Mouse (Mus musculus) hindbrain, postnatal 0 days (tissue): ENCODE measurements at regions not wholly inside any gene's neighbourhood (a gene's known extent, or its start where the extent isn't known, plus 50 kb on each side); places are given as distances from the start of the nearest gene placed in this dataset.

Experiments
- ATAC-seq: fragments of 200-750 bp; cut with Nextera tagmentation; 2 replicates; pipeline ENCODE4 v1.8.0; 2017; ENCODE audit warnings: mild to moderate bottlenecking, moderate TSS enrichment, moderate library complexity
- DNase-seq: peaks from one replicate; pipeline ENCODE4 v3.0.0-alpha.2; 2015; ENCODE audit warnings: low spot score
- H3K27ac ChIP-seq: fragments of 300-500 bp; sonication (generic); 2 replicates; pipeline ENCODE4 v1.5.1; 2014; ENCODE audit warnings: mild to moderate bottlenecking
- H3K27me3 ChIP-seq: fragments of 300-500 bp; sonication (generic); 2 replicates; pipeline ENCODE4 v1.6.1; 2014; ENCODE audit warnings: low read length, mixed read lengths; ENCODE audit not compliant: insufficient read depth
- H3K36me3 ChIP-seq: fragments of 300-500 bp; sonication (generic); 2 replicates; pipeline ENCODE4 v1.6.1; 2014; ENCODE audit warnings: low read length, mixed read lengths; ENCODE audit not compliant: insufficient read depth
- H3K4me1 ChIP-seq: fragments of 300-500 bp; sonication (generic); 2 replicates; pipeline ENCODE4 v1.6.1; 2014; ENCODE audit warnings: antibody characterized with exemption, low read length, mixed read lengths; ENCODE audit not compliant: insufficient read depth
- H3K4me2 ChIP-seq: fragments of 300-500 bp; sonication (generic); 2 replicates; pipeline ENCODE4 v1.6.1; 2014; ENCODE audit warnings: low read depth, mild to moderate bottlenecking, low read length, moderate library complexity, mixed read lengths
- H3K4me3 ChIP-seq: fragments of 300-500 bp; sonication (generic); 2 replicates; pipeline ENCODE4 v1.5.1; 2014; ENCODE audit warnings: low read length
- H3K9ac ChIP-seq: fragments of 300-500 bp; sonication (generic); replicated peaks from 2 replicates; pipeline ENCODE4 v1.6.1; 2014; ENCODE audit warnings: mild to moderate bottlenecking, low read length, moderate library complexity, mixed read lengths
- H3K9me3 ChIP-seq: fragments of 300-500 bp; sonication (generic); 2 replicates; pipeline ENCODE4 v1.6.1; 2016; ENCODE audit warnings: low read length, mixed read lengths
- CTCF ChIP-seq: IDR thresholded peaks from 2 replicates; pipeline ENCODE4 v1.5.1; 2016; ENCODE audit warnings: antibody characterized with exemption, control low read depth, low read depth
- WGBS: fragments of 180-500 bp; shearing (Covaris S2); extraction: QIAGEN DNeasy Blood & Tissue Kit; methylation state at CpG from one replicate; pipeline ENCODE4 v1.1.7; 2014; 5-methylcytosine and 5-hydroxymethylcytosine counted together

DNA sequence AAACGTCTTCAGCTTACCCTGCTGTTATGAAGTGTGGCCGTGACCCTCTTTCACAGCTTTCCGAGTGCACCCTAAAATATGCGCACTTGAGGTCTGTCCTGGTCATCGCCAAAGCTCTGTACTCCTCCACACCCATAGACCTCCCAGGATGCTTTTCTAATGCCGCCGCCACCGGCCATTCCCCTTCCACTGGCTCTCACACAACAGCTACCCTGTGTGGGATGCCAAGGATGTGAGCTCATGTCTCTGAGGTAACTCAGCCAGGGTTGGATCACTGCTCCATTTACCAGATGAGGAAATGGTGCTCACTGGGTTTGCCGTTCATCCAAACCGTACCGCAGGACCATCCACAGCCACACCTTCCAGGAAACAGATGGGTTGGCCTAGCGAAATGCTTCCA is 212.8 kb upstream of the Nfe2l3 start:
- no peak overlapping the region for H3K9ac ChIP-seq
- ATAC-seq (no peak), DNase-seq (no peak)
- TF ChIP-seq CTCF = no peak
- no peak overlapping the region for H3K27ac ChIP-seq
- 64% methylated on average over 12 of the region's 12 CpGs for WGBS
- H3K27me3 ChIP-seq = no peaks in the 10 kb centered on the region
- no peak overlapping the region for H3K4me3 ChIP-seq
- H3K36me3 ChIP-seq = no peaks in the 10 kb centered on the region
- H3K4me2 ChIP-seq = no peak overlapping the region
- H3K9me3 ChIP-seq = no peaks in the 10 kb centered on the region
- H3K4me1 ChIP-seq = 0 out of 2 replicates have a peak, but pooled peaks cover 4% of the 10 kb centered on the region

DNA sequence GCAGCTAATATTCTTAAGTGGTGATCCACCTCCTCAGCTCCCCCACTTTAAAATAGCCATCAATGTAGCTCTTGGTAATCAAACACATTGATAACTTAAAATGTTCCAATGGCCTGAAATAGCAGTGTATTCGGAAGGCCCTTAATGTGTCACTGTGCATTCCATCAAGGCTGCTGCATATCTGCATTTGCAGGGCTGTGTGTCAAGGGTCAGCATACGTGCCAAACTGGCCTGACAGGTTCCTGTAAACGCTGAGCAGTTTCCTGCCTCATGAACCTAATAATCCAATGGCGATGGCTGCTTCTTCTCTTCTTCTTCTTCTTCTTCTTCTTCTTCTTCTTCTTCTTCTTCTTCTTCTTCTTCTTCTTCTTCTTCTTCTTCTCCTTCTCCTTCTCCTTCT is 211.7 kb upstream of the Nfe2l3 start:
- Histone ChIP-seq H3K27ac (no peak overlapping the region), H3K9ac (no peak overlapping the region), H3K4me2 (no peak overlapping the region), H3K27me3 (no peaks in the 10 kb centered on the region), H3K36me3 (no peaks in the 10 kb centered on the region), H3K4me1 (0 out of 2 replicates have a peak, but pooled peaks cover 2% of the 10 kb centered on the region), H3K9me3 (no peaks in the 10 kb centered on the region), H3K4me3 (no peak overlapping the region)
- no peak for ATAC-seq
- DNase-seq = no peak
- TF ChIP-seq CTCF = no peak
- 80% methylated on average over 4 of the region's 4 CpGs for WGBS

DNA sequence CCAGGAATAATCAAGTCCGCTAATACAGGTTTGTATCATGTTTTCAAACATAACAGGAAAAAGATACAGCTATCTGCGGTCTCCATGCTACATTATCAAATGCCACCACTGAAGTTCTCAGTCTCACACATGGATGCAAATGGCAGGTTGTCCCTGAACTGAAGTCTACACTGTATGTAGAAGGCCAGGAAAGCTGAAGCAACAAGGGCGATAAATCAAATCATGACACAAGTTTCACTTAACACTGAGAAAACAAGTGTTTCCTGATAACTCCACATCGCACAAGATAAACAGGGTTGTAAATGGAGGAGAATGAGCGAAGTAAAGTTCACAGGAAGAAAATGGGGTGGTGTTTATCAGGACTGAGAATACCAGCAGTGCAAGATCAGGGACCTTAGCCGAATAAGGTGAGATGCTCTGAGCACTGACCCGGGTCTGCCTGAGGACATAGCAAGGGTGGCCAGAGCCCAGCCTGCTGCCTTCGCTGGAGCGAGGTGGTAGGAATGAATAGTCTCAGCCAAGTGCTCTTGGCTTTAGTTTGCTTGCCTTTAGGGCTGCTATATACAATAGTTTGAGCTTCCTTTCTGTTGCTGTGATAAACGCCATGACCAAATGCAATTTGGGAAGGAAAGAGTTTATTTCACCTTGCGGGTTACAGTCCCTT is 196.3 kb upstream of the Nfe2l3 start:
- Histone ChIP-seq H3K4me3 (no peak overlapping the region), H3K27ac (no peak overlapping the region), H3K27me3 (no peaks in the 10 kb centered on the region), H3K9me3 (no peaks in the 10 kb centered on the region), H3K36me3 (no peaks in the 10 kb centered on the region), H3K4me1 (no peaks in the 10 kb centered on the region), H3K9ac (no peak overlapping the region), H3K4me2 (no peak overlapping the region)
- DNase-seq = no peak
- WGBS = 91% methylated on average over 11 of the region's 11 CpGs
- TF ChIP-seq CTCF = no peak
- ATAC-seq = no peak

DNA sequence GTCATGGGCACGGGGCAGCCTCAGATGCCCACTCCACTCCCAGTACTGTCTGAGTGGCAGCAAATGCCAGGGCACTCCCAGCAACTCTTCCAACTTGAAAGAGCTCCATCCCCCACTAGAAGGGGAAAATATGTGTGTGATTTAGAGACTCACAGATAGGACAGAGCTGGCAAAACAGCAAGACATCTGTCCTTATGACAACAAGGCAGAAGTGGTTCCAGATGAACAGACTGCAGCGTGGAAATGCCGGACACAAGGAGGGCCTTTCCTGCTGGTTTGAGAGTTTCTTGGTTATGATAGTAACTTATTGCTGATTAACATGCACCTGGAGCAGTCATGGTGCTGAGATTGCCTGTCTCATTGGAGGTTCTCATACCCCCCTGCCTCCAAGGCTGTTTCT is 192.4 kb upstream of the Nfe2l3 start:
- no peak for DNase-seq
- Histone ChIP-seq H3K9ac (no peak overlapping the region), H3K27me3 (no peaks in the 10 kb centered on the region), H3K4me1 (no peaks in the 10 kb centered on the region), H3K36me3 (no peaks in the 10 kb centered on the region), H3K27ac (no peak overlapping the region), H3K4me2 (no peak overlapping the region), H3K9me3 (peaks cover 5% of the 10 kb centered on the region), H3K4me3 (no peak overlapping the region)
- WGBS = 85% methylated on average over 3 of the region's 3 CpGs
- ATAC-seq = no peak
- no peak for TF ChIP-seq CTCF

DNA sequence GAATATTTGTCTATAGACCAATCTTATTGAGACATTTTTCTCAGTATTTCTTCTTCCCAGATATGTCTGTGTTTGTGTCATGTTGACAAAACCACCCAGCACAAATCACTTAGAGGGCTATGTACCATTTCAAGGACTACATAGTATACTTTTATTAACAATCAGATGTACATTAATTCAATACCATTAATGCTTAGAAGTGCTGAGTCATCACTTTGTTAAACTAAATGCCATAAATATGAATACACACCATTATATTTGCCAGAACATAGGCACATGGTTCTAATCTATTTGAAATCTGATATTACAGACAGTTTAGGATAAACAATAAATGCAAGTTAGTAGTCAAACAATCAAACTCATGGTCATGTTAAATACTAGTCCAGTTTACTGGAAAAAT is 182.2 kb upstream of the Nfe2l3 start:
- H3K9ac ChIP-seq = no peak overlapping the region
- no peak for DNase-seq
- no peaks in the 10 kb centered on the region for H3K27me3 ChIP-seq
- no peak overlapping the region for H3K4me3 ChIP-seq
- no peak for TF ChIP-seq CTCF
- ATAC-seq = no peak
- H3K4me2 ChIP-seq = no peak overlapping the region
- H3K9me3 ChIP-seq = no peaks in the 10 kb centered on the region
- H3K27ac ChIP-seq = no peak overlapping the region
- H3K4me1 ChIP-seq = no peaks in the 10 kb centered on the region
- no peaks in the 10 kb centered on the region for H3K36me3 ChIP-seq

DNA sequence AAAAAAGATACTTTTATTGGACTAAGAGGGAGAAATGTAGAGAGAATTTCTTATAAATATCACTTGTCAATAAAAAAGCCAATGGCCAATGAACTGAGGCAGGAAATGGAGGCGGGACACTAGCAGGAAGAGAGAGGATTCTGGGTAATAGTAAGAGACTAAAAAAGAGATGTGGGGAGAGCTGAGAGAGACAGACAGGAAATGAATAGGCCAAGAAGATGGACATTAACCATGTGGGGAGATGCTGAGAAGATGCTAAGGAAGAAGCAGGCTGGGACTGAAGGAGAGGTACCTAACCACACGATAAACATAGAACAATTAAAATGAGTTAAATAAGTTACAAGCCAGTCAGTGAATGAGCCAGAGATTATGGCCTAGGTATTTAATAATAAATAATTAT is 181.0 kb upstream of the Nfe2l3 start:
- no peak for DNase-seq
- no peak overlapping the region for H3K4me2 ChIP-seq
- no peak for ATAC-seq
- TF ChIP-seq CTCF = no peak
- WGBS = 93% methylated on average over 2 of the region's 2 CpGs
- no peaks in the 10 kb centered on the region for H3K36me3 ChIP-seq
- no peak overlapping the region for H3K27ac ChIP-seq
- no peaks in the 10 kb centered on the region for H3K27me3 ChIP-seq
- H3K9me3 ChIP-seq = no peaks in the 10 kb centered on the region
- no peak overlapping the region for H3K4me3 ChIP-seq
- H3K9ac ChIP-seq = no peak overlapping the region
- no peaks in the 10 kb centered on the region for H3K4me1 ChIP-seq

DNA sequence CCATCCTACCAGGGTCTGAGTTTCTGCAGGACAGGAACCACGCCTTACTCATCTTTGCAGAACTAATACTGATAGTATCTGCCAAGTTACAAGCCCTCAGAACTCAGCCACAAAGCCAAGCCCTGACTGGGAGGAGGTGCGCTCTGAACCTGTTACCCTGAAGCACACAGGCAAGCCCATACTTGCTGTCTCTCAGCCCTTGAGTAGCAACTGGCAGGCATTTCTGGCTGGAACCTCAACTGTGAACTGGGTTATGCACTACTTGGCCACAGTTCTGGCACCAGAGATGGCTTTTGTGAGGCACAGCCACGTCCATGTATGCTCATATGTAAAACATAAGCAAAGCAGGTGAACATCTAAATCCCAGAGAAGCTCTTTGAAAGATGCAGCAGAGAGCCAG is 179.7 kb upstream of the Nfe2l3 start:
- whole genome bisulfite sequencing = 84% methylated on average over 3 of the region's 3 CpGs
- Histone ChIP-seq H3K4me2 (no peak overlapping the region), H3K4me3 (no peak overlapping the region), H3K9ac (no peak overlapping the region), H3K27ac (no peak overlapping the region), H3K4me1 (no peaks in the 10 kb centered on the region), H3K36me3 (no peaks in the 10 kb centered on the region), H3K9me3 (no peaks in the 10 kb centered on the region), H3K27me3 (no peaks in the 10 kb centered on the region)
- no peak for TF ChIP-seq CTCF
- no peak for DNase-seq
- ATAC-seq = no peak
